Mouse (Mus musculus) liver, postnatal 0 days (tissue): ENCODE measurements around the gene Coq8a.

ENCODE experiments used
- CTCF ChIP-seq: sonication (generic); IDR thresholded peaks from 2 replicates; pipeline ENCODE4 v1.5.1; 2016; ENCODE audit warnings: antibody characterized with exemption, low read depth
- EP300 ChIP-seq: IDR thresholded peaks from 2 replicates; pipeline ENCODE4 v1.6.1; 2016; ENCODE audit warnings: antibody characterized with exemption, low read depth, mild to moderate bottlenecking

GRCm38 (mm10) chr1:180210781-180211271 is 11.4 kb upstream of the Coq8a start:
- TF ChIP-seq CTCF (no peak), EP300 (no peak)
